Mouse (Mus musculus) midbrain, postnatal 0 days (tissue): ENCODE measurements around the gene Gm13693. TPM values are rescaled to one million over a fixed set of nuclear protein-coding genes. Genes with fewer than 3 reads are reported as not detected.
"Not testable (repeated sequence)": the region's sequence is repeated elsewhere in the genome, so short reads cannot be mapped to it uniquely, and the experiment has no call there.

Experiments used
- ATAC-seq: fragments of 200-750 bp; cut with Nextera tagmentation; 2 replicates; pipeline ENCODE4 v1.8.0; 2017; ENCODE audit warnings: moderate number of reproducible peaks, mild to moderate bottlenecking, moderate TSS enrichment, moderate library complexity; ENCODE audit not compliant: low FRiP score
- DNase-seq: peaks from one replicate; pipeline ENCODE4 v3.0.0-alpha.2; 2015; ENCODE audit warnings: low spot score
- H3K27ac ChIP-seq: fragments of 300-500 bp; sonication (generic); 2 replicates; pipeline ENCODE4 v1.5.1; 2014; ENCODE audit warnings: low read depth, mild to moderate bottlenecking, low read length, mixed read lengths
- H3K27me3 ChIP-seq: fragments of 300-500 bp; sonication (generic); 2 replicates; pipeline ENCODE4 v1.6.1; 2014; ENCODE audit warnings: low read length, control low read depth, mixed read lengths; ENCODE audit not compliant: insufficient read depth
- H3K36me3 ChIP-seq: fragments of 300-500 bp; sonication (generic); 2 replicates; pipeline ENCODE4 v1.6.1; 2014; ENCODE audit warnings: low read length, control low read depth, mixed read lengths; ENCODE audit not compliant: insufficient read depth
- H3K4me1 ChIP-seq: fragments of 300-500 bp; sonication (generic); 2 replicates; pipeline ENCODE4 v1.6.1; 2014; ENCODE audit warnings: mild to moderate bottlenecking, control low read depth, antibody characterized with exemption, low read length, mixed read lengths; ENCODE audit not compliant: insufficient read depth
- H3K4me2 ChIP-seq: fragments of 300-500 bp; sonication (generic); 2 replicates; pipeline ENCODE4 v1.6.1; 2014; ENCODE audit warnings: low read depth, mild to moderate bottlenecking, low read length, mixed read lengths; ENCODE audit not compliant: poor library complexity, severe bottlenecking
- H3K4me3 ChIP-seq: fragments of 300-500 bp; sonication (generic); 2 replicates; pipeline ENCODE4 v1.5.1; 2014; ENCODE audit warnings: low read depth, mild to moderate bottlenecking, low read length, moderate library complexity
- H3K9ac ChIP-seq: fragments of 300-500 bp; sonication (generic); replicated peaks from 2 replicates; pipeline ENCODE4 v1.6.1; 2014; ENCODE audit warnings: mild to moderate bottlenecking, low read length, moderate library complexity, mixed read lengths; ENCODE audit not compliant: poor library complexity, severe bottlenecking
- H3K9me3 ChIP-seq: fragments of 300-500 bp; sonication (generic); 2 replicates; pipeline ENCODE4 v1.6.1; 2016; ENCODE audit warnings: low read length, control low read depth
- CTCF ChIP-seq: IDR thresholded peaks from 2 replicates; pipeline ENCODE4 v1.5.1; 2016; ENCODE audit warnings: antibody characterized with exemption, mild to moderate bottlenecking
- WGBS: fragments of 180-500 bp; shearing (Covaris S2); extraction: QIAGEN DNeasy Blood & Tissue Kit; methylation state at CpG from one replicate; pipeline ENCODE4 v1.1.7; 2014; 5-methylcytosine and 5-hydroxymethylcytosine counted together
- polyA plus RNA-seq: library from polyadenylated mRNA; unstranded; fragments of >200 nt; fragmentation: Nextera tagmentation; extraction: Ambion mirVana; gene quantifications from 2 replicates; pipeline ENCODE4 v1.2.1, GENCODE M21; 2015
- total RNA-seq: library from RNA; depleted of rRNA; stranded (reverse); fragments of >200 nt; gene quantifications from 2 replicates; pipeline ENCODE4 v1.2.3, GENCODE M21; 2014

Gene Gm13693
- total and polyA plus RNA-seq, 2 experiments from 2014 or later: not detected

- not testable (repeated sequence) for H3K4me1 ChIP-seq, H3K4me3 ChIP-seq, H3K9ac ChIP-seq, ATAC-seq, H3K27me3 ChIP-seq, DNase-seq, H3K4me2 ChIP-seq, H3K9me3 ChIP-seq, H3K36me3 ChIP-seq, H3K27ac ChIP-seq
- no CpG with 5 or more reads among the region's 6 CpGs for WGBS
Observed at GRCm38 (mm10) chr2:83978633-83979032, 17.3 kb downstream of the Gm13693 start, which contains the start of gene Gm13694. Gm13694 (plus strand) TSS chr2:83978933.

DNA sequence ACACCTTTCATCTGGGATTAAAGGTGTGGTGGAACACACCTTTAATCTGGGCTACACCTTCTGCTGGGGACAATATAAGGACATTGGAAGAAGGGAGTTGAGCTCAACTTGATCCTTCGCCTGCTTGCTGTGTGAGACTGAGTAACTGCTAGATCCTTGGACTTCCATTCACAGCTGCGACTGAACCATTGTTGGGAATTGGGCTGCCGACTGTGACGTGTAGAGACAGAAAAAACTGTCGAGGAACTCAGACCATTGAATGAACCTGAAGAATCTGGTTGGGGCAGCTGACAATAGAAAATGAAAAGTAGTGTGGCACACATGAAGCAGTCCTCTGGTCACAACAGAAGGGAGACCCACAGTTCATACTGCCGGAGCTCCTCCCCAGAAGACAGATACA lies 23.1 kb downstream of the Gm13693 start, which contains the start of gene Gm13697:
Gene Gm13697, plus strand, starts transcription at position 301 of the 400 bp plus-strand sequence.
- not testable (repeated sequence) for H3K9ac ChIP-seq, DNase-seq, H3K9me3 ChIP-seq, ATAC-seq, H3K27ac ChIP-seq, H3K36me3 ChIP-seq, H3K4me2 ChIP-seq, H3K27me3 ChIP-seq, H3K4me1 ChIP-seq, H3K4me3 ChIP-seq
- no CpG with 5 or more reads among the region's 6 CpGs for WGBS

DNA sequence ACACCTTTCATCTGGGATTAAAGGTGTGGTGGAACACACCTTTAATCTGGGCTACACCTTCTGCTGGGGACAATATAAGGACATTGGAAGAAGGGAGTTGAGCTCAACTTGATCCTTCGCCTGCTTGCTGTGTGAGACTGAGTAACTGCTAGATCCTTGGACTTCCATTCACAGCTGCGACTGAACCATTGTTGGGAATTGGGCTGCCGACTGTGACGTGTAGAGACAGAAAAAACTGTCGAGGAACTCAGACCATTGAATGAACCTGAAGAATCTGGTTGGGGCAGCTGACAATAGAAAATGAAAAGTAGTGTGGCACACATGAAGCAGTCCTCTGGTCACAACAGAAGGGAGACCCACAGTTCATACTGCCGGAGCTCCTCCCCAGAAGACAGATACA lies 28.9 kb downstream of the Gm13693 start, which contains the start of gene Gm13691:
Gene Gm13691, plus strand, starts transcription at position 301 of the 400 bp plus-strand sequence.
- H3K4me2 ChIP-seq, ATAC-seq, H3K9me3 ChIP-seq, DNase-seq, H3K27me3 ChIP-seq, H3K36me3 ChIP-seq, H3K9ac ChIP-seq, H3K4me1 ChIP-seq, H3K27ac ChIP-seq, H3K4me3 ChIP-seq: not testable (repeated sequence)
- WGBS: no CpG with 5 or more reads among the region's 6 CpGs

- not testable (repeated sequence) for H3K27me3 ChIP-seq, ATAC-seq, H3K27ac ChIP-seq, H3K4me1 ChIP-seq, H3K9ac ChIP-seq, H3K9me3 ChIP-seq, H3K36me3 ChIP-seq, H3K4me3 ChIP-seq, H3K4me2 ChIP-seq, DNase-seq
- 73% methylated on average over 6 of the region's 9 CpGs for WGBS
Observed at GRCm38 (mm10) chr2:83993639-83994255, 32.4 kb downstream of the Gm13693 start.

- not testable (repeated sequence) for H3K27me3 ChIP-seq, H3K9ac ChIP-seq, H3K4me1 ChIP-seq, H3K4me3 ChIP-seq, H3K36me3 ChIP-seq, H3K4me2 ChIP-seq, ATAC-seq, H3K27ac ChIP-seq, DNase-seq, H3K9me3 ChIP-seq
- WGBS: no CpG with 5 or more reads among the region's 3 CpGs
Observed at GRCm38 (mm10) chr2:83994526-83994925, 33.2 kb downstream of the Gm13693 start.

DNA sequence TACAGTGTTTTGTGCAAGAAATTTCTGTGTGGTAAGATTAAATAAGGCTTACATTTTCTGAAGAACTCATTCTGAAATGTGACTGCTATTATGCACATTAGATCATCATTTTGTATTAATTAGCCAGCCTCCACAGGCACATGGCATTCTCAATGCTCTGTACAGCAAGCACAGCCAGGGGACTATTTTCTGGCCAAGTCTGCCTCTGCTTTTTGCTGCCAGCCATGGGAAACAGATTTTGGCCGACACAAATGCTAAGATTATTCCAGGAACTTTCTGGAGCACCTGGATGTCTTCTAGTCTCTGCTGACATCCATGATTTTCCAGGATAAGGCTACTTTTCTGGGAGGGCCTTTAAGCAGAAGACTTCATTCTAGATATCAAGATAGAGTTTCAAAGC lies 47.6 kb downstream of the Gm13693 start:
- no peak overlapping the region for H3K4me2 ChIP-seq
- TF ChIP-seq CTCF: no peak
- H3K9ac ChIP-seq: no peak overlapping the region
- H3K27me3 ChIP-seq: no peaks in the 10 kb centered on the region
- ATAC-seq (no peak), DNase-seq (peak; percentile 52)
- H3K4me3 ChIP-seq: no peak overlapping the region
- WGBS: 60% methylated on average over 1 of the region's 1 CpGs
- no peaks in the 10 kb centered on the region for H3K9me3 ChIP-seq
- H3K36me3 ChIP-seq: no peaks in the 10 kb centered on the region
- no peak overlapping the region for H3K27ac ChIP-seq
- H3K4me1 ChIP-seq: no peaks in the 10 kb centered on the region
